Mouse (Mus musculus) large intestine, adult 2 months (tissue): ENCODE results near the gene Mafg. TPM values are rescaled to one million over a fixed set of nuclear protein-coding genes. Genes with fewer than 3 reads are reported as not detected.
"Not testable (repeated sequence)": the region's sequence is repeated elsewhere in the genome, so short reads cannot be mapped to it uniquely, and the experiment has no call there.

Source experiments
- DNase-seq: peaks from one replicate; pipeline ENCODE4 v3.0.0-alpha.2; 2012; ENCODE audit warnings: low read depth, low spot score
- WGBS: fragments of 180-500 bp; shearing (Covaris S2); methylation state at CpG from one replicate; pipeline ENCODE4 v1.1.7; 2018; 5-methylcytosine and 5-hydroxymethylcytosine counted together
- polyA plus RNA-seq: library from polyadenylated mRNA; depleted of rRNA; stranded (reverse); fragments of >200 nt; gene quantifications from 2 replicates; pipeline ENCODE4 v1.2.3, GENCODE M21; 2012

The Mafg gene
- polyA plus RNA-seq, 1 experiment: 28.4 TPM

- DNase-seq: no peak
- 59% methylated on average over 2 of the region's 2 CpGs for WGBS
Measured at GRCm38 (mm10) chr11:120603545-120603944, 29.9 kb downstream of the Mafg start.

DNA sequence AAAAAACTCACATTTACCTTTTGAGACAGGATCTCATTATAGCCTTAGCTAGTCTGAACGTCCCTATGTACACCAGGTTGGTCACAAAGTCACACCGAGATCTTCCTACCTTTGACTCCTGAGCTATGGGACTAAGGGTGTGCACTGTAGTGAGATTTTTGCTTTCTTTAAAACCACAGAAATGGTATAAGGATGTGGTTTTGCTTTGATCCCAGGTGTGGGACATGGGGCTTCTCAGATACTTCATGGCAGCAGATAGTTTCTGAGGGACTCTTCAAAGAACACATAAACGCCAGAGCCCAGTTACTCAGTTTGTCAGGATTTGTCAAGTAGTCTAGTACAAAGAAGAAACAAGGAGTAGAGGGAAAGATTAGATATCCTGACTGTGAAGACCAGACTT lies 32.7 kb downstream of the Mafg start:
- no peak for DNase-seq
- 91% methylated on average over 3 of the region's 3 CpGs for WGBS

GRCm38 (mm10) chr11:120598990-120599549 lies 34.3 kb downstream of the Mafg start:
- 39% methylated on average over 17 of the region's 17 CpGs for WGBS
- DNase-seq: no peak

- DNase-seq: peak; percentile 71
- WGBS: 1% methylated on average over 87 of the region's 88 CpGs
Measured at GRCm38 (mm10) chr11:120598283-120598989, 35.0 kb downstream of the Mafg start, which contains the start of the genes Alyref and Anapc11. TSS of gene Alyref (minus strand) at chr11:120598365. TSS of gene Anapc11 (plus strand) at chr11:120598421.

DNA sequence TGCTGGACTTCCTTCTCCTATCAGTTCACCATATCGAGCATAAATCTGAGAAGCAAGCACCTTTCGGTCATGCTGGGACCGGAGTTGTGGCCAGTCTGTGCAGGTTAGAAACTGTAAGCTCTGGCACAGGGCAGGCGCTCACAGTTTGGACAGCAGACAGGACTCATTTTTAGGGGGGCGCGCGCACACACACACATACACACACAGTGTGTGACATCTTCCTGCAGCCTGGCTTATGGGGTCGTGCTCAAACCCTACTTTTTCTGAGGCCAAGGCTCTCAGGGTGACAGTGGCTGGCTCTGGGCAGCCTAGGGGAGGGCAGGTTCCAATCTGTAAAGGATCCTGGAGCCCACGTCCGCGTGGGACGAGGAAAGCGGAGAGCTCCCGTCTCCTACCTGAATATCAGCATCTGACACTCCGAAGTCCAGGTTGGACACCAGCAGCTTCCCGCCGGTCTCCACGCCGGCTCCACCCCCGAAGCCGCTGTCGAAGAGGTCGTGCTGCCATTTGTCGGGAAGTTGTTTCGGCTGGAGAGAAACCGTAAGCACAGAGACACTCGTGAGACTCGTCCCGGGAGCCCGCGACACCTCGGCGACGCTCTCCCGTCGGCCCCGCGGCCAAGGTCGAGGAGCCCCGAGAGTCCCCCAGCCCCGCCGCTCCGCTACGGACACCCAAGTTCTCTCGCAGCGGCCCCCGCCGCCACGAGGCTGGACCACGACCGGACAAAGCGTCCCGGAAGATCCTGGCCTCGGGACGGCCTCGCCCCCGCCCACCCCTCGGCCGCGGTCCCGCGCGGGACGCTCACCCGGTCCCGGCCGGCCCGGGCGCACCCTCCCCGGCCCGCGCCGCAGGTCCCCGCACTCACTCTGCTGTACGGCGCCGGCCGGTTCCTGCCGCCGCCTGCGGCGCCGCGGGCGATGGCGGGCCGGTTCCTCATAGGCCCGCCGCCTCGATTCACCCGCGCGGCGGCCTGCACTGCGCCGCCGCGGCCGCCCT lies 35.9 kb downstream of the Mafg start:
- no peak for DNase-seq
- WGBS: 2% methylated on average over 99 of the region's 99 CpGs

DNA sequence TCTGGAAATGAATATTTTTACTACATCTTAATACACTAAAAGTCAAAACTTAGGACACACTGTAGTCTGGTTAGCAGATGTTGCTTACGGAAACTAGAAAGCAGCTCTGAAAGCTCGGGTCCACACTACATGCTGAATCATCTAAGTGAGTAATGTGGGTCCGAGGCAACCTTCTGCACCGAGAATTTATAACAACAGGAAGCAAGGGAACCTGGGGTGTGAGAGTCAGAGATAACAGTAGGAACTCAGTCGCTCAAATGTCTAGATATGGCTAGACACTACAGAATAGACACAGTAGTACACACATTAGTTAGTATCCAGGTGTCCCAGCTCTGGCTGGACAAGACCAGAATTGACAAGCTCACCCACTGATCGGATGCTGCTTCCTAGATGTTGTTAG lies 44.9 kb downstream of the Mafg start:
- WGBS: 91% methylated on average over 6 of the region's 6 CpGs
- no peak for DNase-seq

GRCm38 (mm10) chr11:120583937-120584336 lies 49.5 kb downstream of the Mafg start:
- 94% methylated on average over 1 of the region's 1 CpGs for WGBS
- no peak for DNase-seq

GRCm38 (mm10) chr11:120582982-120583293 lies 50.5 kb downstream of the Mafg start:
- DNase-seq: not testable (repeated sequence)
- WGBS: 96% methylated on average over 2 of the region's 2 CpGs

DNA sequence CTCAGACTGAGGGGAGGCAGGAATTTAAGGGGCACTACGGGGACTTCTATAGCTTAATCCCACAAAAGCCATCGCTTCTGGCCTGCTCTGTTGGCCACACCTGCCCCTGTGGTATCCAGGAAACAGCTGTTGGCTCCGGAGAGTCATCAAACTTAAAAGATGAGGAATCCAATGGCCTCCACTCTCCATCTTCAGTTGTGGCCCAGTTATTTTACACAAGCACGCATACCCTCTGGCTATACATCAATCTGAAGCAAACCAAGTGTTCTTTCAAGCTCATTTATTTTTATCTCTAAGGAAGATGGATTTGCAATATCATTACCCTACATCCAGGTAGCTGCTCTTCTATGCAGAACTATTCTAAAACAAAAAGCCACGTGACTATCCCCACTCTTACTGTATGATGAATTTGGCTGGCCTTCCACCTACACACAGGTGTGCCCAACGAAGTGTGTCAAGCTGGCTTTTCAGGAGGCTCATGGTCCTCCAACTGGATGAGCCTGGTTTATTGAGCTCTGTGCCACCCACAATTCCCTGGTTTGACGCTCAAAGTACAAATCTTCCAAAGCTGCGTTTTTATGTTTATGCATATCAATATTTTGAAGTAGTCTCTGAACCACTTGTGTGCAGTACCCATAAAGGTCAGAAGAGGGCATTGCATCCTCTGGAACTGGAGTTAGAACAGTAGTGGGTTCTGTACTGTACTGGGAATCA lies 51.0 kb downstream of the Mafg start:
- WGBS: 51% methylated on average over 8 of the region's 8 CpGs
- DNase-seq: no peak

- WGBS: 2% methylated on average over 75 of the region's 75 CpGs
- DNase-seq: no peak
Measured at GRCm38 (mm10) chr11:120581490-120582267, 51.7 kb downstream of the Mafg start, which contains the start of gene Arhgdia. TSS of gene Arhgdia (minus strand) at chr11:120581624.

GRCm38 (mm10) chr11:120580871-120581331 lies 52.5 kb downstream of the Mafg start:
- under 1% methylated on average over 43 of the region's 44 CpGs for WGBS
- DNase-seq: no peak

DNA sequence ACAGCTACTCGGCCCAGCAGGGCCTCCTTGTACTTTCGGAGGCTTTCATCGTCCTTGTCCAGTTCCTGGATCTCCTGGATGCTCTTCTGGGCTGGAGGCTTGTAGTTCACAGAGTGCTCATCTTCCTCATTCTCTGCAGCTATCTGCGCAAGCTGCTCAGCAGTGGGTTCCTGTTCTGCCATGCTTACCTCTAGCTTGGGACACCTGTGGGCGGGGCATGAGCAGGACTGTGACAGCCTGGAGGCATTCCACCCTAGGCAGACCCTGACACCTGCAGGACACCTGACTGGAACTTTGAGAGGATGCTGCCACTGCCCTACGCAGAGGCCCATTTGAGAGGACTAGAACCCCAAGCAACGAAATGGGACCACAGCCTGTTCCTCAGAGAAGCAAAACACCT lies 53.2 kb downstream of the Mafg start:
- 22% methylated on average over 7 of the region's 7 CpGs for WGBS
- DNase-seq: no peak

DNA sequence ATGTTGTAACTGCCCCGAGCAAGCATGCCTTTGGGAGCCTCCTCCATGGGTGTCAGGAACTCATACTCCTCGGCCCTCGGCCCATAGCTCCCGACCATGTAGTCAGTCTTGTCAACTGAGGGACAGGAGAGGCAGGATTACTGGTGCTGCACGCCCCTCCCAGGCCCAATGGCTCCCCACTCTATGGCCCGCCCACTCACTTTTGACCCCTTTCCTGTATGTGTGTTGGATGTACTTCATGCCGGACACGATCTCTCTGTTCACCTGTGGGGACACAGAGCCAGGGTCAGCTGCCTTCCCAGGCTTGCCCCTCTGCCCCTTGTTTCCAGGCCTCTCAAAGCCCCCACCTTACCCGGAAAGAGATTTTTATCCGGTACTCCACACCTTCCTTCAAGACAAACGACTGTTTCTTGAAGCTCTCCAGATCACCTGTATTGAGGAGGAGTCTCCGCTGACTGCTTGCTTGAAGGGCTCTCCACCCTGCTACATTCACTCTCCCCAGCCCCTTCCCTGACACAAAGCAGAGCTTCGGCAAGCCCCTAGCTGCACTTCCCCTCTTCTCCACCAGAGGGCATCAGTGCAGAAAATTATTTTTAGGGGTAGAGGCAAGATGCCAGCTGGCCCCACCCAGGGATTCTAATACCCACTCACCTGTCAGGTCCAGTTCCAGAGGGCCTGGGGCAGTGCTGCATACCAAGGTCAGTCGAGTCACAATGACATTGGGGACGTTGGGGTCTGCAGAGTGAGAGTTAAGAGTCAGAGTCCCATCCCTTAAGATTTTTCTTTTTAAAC lies 53.9 kb downstream of the Mafg start:
- DNase-seq: no peak

GRCm38 (mm10) chr11:120578694-120579243 lies 54.6 kb downstream of the Mafg start:
- no peak for DNase-seq
- WGBS: 88% methylated on average over 11 of the region's 11 CpGs

More for the DNA sequence above, 53.9 kb downstream of the Mafg start:
- 55% methylated on average over 15 of the region's 15 CpGs for WGBS

- 59% methylated on average over 10 of the region's 10 CpGs for WGBS
- DNase-seq: no peak
Measured at GRCm38 (mm10) chr11:120578024-120578693, 55.2 kb downstream of the Mafg start.

DNA sequence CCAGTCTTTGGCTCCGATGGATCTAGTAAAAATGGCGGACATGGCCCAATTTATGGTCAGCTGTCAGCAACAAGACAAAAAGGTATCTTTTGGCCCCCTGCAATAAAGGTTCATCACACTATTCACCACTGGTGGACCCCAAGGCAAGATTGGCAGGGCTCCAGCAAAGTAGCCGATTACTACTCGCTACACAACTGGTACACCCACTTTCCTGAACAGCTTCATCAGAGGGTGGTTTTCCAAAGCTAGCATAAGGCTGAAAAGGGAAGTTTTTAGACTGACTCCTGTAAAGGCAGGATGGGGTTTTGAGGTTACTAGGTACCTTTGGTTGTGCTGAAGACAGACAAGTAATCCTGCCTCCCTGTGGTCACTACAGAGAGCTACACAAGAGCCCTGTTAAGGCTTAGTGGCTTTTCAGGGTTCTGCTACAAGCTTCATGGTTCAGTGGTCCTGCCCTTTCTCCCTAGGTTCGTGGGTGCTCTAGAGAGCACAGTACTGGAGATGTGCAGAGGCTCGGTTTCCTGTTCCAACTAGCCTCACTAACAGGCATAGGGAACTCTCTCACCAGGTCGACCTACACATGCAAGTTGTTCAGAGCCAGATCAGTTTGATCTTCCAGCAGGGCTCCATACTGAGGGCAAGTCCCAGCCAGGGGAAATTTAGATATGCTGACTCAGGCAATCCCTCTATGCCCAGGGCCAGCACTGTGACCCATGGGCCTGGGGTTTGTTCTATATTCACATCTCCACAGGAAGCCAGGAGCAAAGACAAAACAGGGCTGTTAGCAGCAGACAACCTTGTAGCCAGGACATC lies 56.0 kb downstream of the Mafg start:
- DNase-seq: no peak
- 67% methylated on average over 7 of the region's 7 CpGs for WGBS
